Mouse (Mus musculus) intestine, embryonic 14.5 days (tissue): Measurements from ENCODE around the gene Vcp. TPM values are rescaled to one million over a fixed set of nuclear protein-coding genes. Genes with fewer than 3 reads are reported as not detected.
"Not testable (repeated sequence)": the region's sequence is repeated elsewhere in the genome, so short reads cannot be mapped to it uniquely, and the experiment has no call there.

ENCODE experiments used
- ATAC-seq: fragments of 200-750 bp; cut with Nextera tagmentation; replicated peaks from 2 replicates; pipeline ENCODE4 v1.8.0; 2017; ENCODE audit warnings: low read depth, moderate number of reproducible peaks, moderate TSS enrichment, moderate library complexity; ENCODE audit not compliant: low FRiP score, low TSS enrichment
- DNase-seq: peaks from one replicate; pipeline ENCODE4 v3.0.0-alpha.2; 2018; ENCODE audit warnings: low spot score
- H3K27ac ChIP-seq: fragments of 300-500 bp; sonication (generic); 2 replicates; pipeline ENCODE4 v1.5.1; 2014; ENCODE audit warnings: low read depth, mild to moderate bottlenecking, control low read depth
- H3K27me3 ChIP-seq: fragments of 300-500 bp; sonication (generic); replicated peaks from 2 replicates; pipeline ENCODE4 v1.6.1; 2014; ENCODE audit warnings: low read length, control low read depth; ENCODE audit not compliant: control insufficient read depth, insufficient read depth
- H3K36me3 ChIP-seq: fragments of 300-500 bp; sonication (generic); 2 replicates; pipeline ENCODE4 v1.6.1; 2014; ENCODE audit warnings: low read length, control low read depth; ENCODE audit not compliant: control insufficient read depth, insufficient read depth
- H3K4me1 ChIP-seq: fragments of 300-500 bp; sonication (generic); replicated peaks from 2 replicates; pipeline ENCODE4 v1.6.1; 2014; ENCODE audit warnings: low read length, control low read depth, mixed read lengths; ENCODE audit not compliant: control insufficient read depth, insufficient read depth
- H3K4me2 ChIP-seq: fragments of 300-500 bp; sonication (generic); 2 replicates; pipeline ENCODE4 v1.6.1; 2014; ENCODE audit warnings: low read length
- H3K4me3 ChIP-seq: fragments of 300-500 bp; sonication (generic); 2 replicates; pipeline ENCODE4 v1.5.1; 2014; ENCODE audit warnings: low read depth, low read length, control low read depth, mixed read lengths
- H3K9ac ChIP-seq: fragments of 300-500 bp; sonication (generic); 2 replicates; pipeline ENCODE4 v1.6.1; 2014; ENCODE audit warnings: mild to moderate bottlenecking, low read length
- H3K9me3 ChIP-seq: fragments of 300-500 bp; sonication (generic); 2 replicates; pipeline ENCODE4 v1.6.1; 2016; ENCODE audit warnings: low read length, control low read depth; ENCODE audit not compliant: control insufficient read depth
- whole genome bisulfite sequencing: fragments of 180-500 bp; shearing (Covaris S2); extraction: QIAGEN DNeasy Blood & Tissue Kit; methylation state at CpG from one replicate; pipeline ENCODE4 v1.1.7; 2014; 5-methylcytosine and 5-hydroxymethylcytosine counted together
- polyA plus RNA-seq: library from polyadenylated mRNA; unstranded; fragments of >200 nt; fragmentation: Nextera tagmentation; extraction: Ambion mirVana; gene quantifications from 2 replicates; pipeline ENCODE4 v1.2.1, GENCODE M21; 2014

Gene Vcp
- polyA plus RNA-seq, 1 experiment from 2014 or later, result 481 TPM

DNA sequence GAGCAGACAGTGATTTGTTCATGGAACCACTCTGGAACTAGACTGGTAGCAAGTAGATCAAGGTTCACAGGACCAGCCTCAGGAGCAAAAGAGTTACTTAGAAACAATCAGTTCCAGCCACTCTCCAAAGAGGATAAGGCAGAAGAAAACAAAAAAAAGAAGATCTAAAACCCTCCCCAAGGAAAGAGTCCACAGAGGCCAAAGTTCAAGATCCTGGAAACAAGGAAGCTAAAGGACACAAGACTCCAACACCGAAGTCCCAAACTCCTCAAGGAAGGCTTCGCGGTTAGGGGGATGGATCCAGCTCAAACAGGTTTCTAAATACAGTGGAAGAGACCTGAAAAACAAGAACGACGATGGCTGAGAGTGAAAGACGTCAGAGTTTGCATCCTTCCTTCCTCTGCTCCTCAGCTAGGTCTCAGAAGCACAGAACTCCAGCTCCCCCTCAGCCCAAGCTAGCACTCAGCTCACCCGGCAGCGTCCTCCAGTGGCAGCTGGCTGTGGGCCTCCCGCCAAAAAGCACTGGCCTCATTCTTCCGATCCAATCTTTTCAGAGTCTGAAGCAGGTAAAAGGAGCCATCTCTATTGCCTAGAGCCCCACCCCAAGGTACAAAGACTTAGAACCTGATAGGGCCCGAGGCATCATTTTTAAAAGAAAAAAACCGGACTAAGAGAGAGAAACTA lies 2.6 kb upstream of the Vcp start:
- DNase-seq, result no peak
- no peaks in the 10 kb centered on the region for H3K27me3 ChIP-seq
- WGBS, result 75% methylated on average over 12 of the region's 12 CpGs
- no peaks in the 10 kb centered on the region for H3K9me3 ChIP-seq
- H3K4me2 ChIP-seq, result no peak overlapping the region
- peaks cover 12% of the 10 kb centered on the region for H3K4me1 ChIP-seq
- H3K9ac ChIP-seq, result no peak overlapping the region
- 0 out of 2 replicates have a peak, but pooled peaks cover 8% of the 10 kb centered on the region for H3K36me3 ChIP-seq
- no peak overlapping the region for H3K27ac ChIP-seq
- H3K4me3 ChIP-seq, result no peak overlapping the region
- no peak for ATAC-seq

- Histone ChIP-seq H3K27ac (peak overlapping the region; percentile 85; the same call in 1 of the 2 replicates), H3K36me3 (peaks cover 2% of the 10 kb centered on the region; the same call in 1 of the 2 replicates), H3K4me3 (no peak overlapping the region), H3K27me3 (no peaks in the 10 kb centered on the region), H3K4me1 (peaks cover 17% of the 10 kb centered on the region), H3K9ac (no peak overlapping the region), H3K4me2 (no peak overlapping the region), H3K9me3 (no peaks in the 10 kb centered on the region)
- WGBS, result 80% methylated on average over 2 of the region's 2 CpGs
- DNase-seq (no peak), ATAC-seq (no peak)
Measured at GRCm38 (mm10) chr4:43001272-43001671, 965 bp upstream of the Vcp start.

- peaks cover 19% of the 10 kb centered on the region for H3K36me3 ChIP-seq
- peak overlapping the region; percentile 96 for H3K4me2 ChIP-seq
- ATAC-seq (peak; percentile 85), DNase-seq (peak; percentile 91)
- peak overlapping the region; percentile 99 for H3K27ac ChIP-seq
- H3K4me3 ChIP-seq, result peak overlapping the region; percentile 97
- H3K27me3 ChIP-seq, result no peaks in the 10 kb centered on the region
- under 1% methylated on average over 51 of the region's 51 CpGs for WGBS
- H3K9ac ChIP-seq, result peak overlapping the region; percentile 94
- peaks cover 17% of the 10 kb centered on the region for H3K4me1 ChIP-seq
- H3K9me3 ChIP-seq, result no peaks in the 10 kb centered on the region
Measured at GRCm38 (mm10) chr4:42999451-43000140, 711 bp downstream of the Vcp start.

GRCm38 (mm10) chr4:42998022-42998421 lies 2.3 kb downstream of the Vcp start:
- H3K36me3 ChIP-seq, result peaks cover 35% of the 10 kb centered on the region
- ATAC-seq (no peak), DNase-seq (no peak)
- no peaks in the 10 kb centered on the region for H3K27me3 ChIP-seq
- peaks cover 17% of the 10 kb centered on the region for H3K4me1 ChIP-seq
- 47% methylated on average over 2 of the region's 2 CpGs for WGBS
- no peak overlapping the region for H3K9ac ChIP-seq
- no peaks in the 10 kb centered on the region for H3K9me3 ChIP-seq
- H3K4me2 ChIP-seq, result peak overlapping the region; percentile 96
- no peak overlapping the region for H3K27ac ChIP-seq
- peak overlapping the region; percentile 97; the same call in 1 of the 2 replicates for H3K4me3 ChIP-seq

GRCm38 (mm10) chr4:42988296-42988695 lies 12.0 kb downstream of the Vcp start:
- DNase-seq (no peak), ATAC-seq (no peak)
- Histone ChIP-seq H3K4me2 (no peak overlapping the region), H3K27ac (no peak overlapping the region), H3K4me3 (no peak overlapping the region), H3K36me3 (peaks cover 100% of the 10 kb centered on the region), H3K27me3 (no peaks in the 10 kb centered on the region), H3K9ac (no peak overlapping the region), H3K9me3 (no peaks in the 10 kb centered on the region), H3K4me1 (no peaks in the 10 kb centered on the region)
- WGBS, result 86% methylated on average over 1 of the region's 1 CpGs

DNA sequence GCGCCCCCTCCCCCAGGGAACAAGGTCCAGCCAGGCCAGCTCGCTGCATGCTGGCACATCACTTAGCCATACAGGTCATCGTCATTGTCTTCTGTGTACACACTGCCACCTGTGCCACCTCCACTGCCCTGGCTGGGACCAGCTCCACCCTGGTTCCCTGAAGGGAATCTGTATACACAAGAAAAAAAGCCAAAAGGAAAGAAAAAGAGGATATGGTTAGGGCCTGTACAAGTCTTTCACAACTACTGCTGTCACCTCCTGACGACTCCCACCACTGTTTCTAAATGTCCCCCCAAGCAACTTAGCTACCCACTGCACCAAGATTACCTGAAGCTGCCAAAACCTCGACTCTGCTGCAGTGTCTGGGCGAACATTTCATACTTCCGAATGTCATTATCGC lies 19.8 kb downstream of the Vcp start:
- H3K9ac ChIP-seq, DNase-seq, H3K4me1 ChIP-seq, H3K27ac ChIP-seq, H3K9me3 ChIP-seq, H3K4me2 ChIP-seq, ATAC-seq, H3K4me3 ChIP-seq, H3K27me3 ChIP-seq: not testable (repeated sequence)
- H3K36me3 ChIP-seq, result peaks cover 69% of the 10 kb centered on the region
- WGBS, result 94% methylated on average over 7 of the region's 8 CpGs

- Histone ChIP-seq H3K4me2 (no peak overlapping the region), H3K9ac (no peak overlapping the region), H3K9me3 (no peaks in the 10 kb centered on the region), H3K27me3 (no peaks in the 10 kb centered on the region), H3K36me3 (peaks cover 45% of the 10 kb centered on the region), H3K4me1 (no peaks in the 10 kb centered on the region), H3K27ac (no peak overlapping the region), H3K4me3 (no peak overlapping the region)
- DNase-seq (no peak), ATAC-seq (no peak)
- WGBS, result 86% methylated on average over 4 of the region's 4 CpGs
Measured at GRCm38 (mm10) chr4:42978062-42978461, 22.2 kb downstream of the Vcp start.

GRCm38 (mm10) chr4:42973868-42974267 lies 26.4 kb downstream of the Vcp start:
- no peaks in the 10 kb centered on the region for H3K4me1 ChIP-seq
- no peak overlapping the region for H3K27ac ChIP-seq
- no peak overlapping the region for H3K9ac ChIP-seq
- no peaks in the 10 kb centered on the region for H3K9me3 ChIP-seq
- no peak for DNase-seq
- no peak overlapping the region for H3K4me2 ChIP-seq
- WGBS, result 79% methylated on average over 5 of the region's 5 CpGs
- no peak for ATAC-seq
- H3K27me3 ChIP-seq, result no peaks in the 10 kb centered on the region
- no peak overlapping the region for H3K4me3 ChIP-seq
- H3K36me3 ChIP-seq, result peaks cover 8% of the 10 kb centered on the region
